Mouse (Mus musculus) MEL (cell line): ENCODE measurements at regions not wholly inside any gene's neighbourhood (a gene's known extent, or its start where the extent isn't known, plus 50 kb on each side); places are given as distances from the start of the nearest gene placed in this dataset.

ENCODE experiments used
- DNase-seq: peaks from one replicate; pipeline ENCODE4 v3.0.0; 2011; ENCODE audit warnings: low read depth, low spot score
- H3K27ac ChIP-seq: 2 replicates; pipeline ENCODE4 v1.5.1; 2012; ENCODE audit warnings: low read depth, mild to moderate bottlenecking, control low read depth, low read length, moderate library complexity; ENCODE audit not compliant: control insufficient read depth
- H3K27me3 ChIP-seq, 2 experiments: fragments of 150-350 bp in 1 of 2; sonication (generic) in 1 of 2; 2 replicates each; pipeline ENCODE4 v1.6.1; 2012; ENCODE audit warnings: low read length in 2 of 2, mild to moderate bottlenecking in 2 of 2, improper control_type of control experiment in 1 of 2, moderate library complexity in 1 of 2; ENCODE audit not compliant: insufficient read depth in 2 of 2, control insufficient read depth in 1 of 2
- H3K36me3 ChIP-seq, 2 experiments: 2 replicates each; pipeline ENCODE4 v1.6.1; 2012 to 2014; ENCODE audit warnings: low read length in 2 of 2, improper control_type of control experiment in 1 of 2, inconsistent platforms in 1 of 2, mild to moderate bottlenecking in 1 of 2; ENCODE audit not compliant: insufficient read depth in 2 of 2, control insufficient read depth in 1 of 2
- H3K4me1 ChIP-seq, 2 experiments: fragments of 150-350 bp in 1 of 2; sonication (generic) in 1 of 2; 2 replicates each; pipeline ENCODE4 v1.6.1; 2012; ENCODE audit warnings: low read length in 2 of 2, improper control_type of control experiment in 1 of 2, mild to moderate bottlenecking in 1 of 2; ENCODE audit not compliant: insufficient read depth in 2 of 2, control insufficient read depth in 1 of 2
- H3K4me3 ChIP-seq, 2 experiments: fragments of 150-350 bp in 1 of 2; sonication (generic) in 1 of 2; 2 replicates each; pipeline ENCODE4 v1.5.1; 2012; ENCODE audit warnings: low read depth in 2 of 2, low read length in 2 of 2, mild to moderate bottlenecking in 2 of 2, moderate library complexity in 2 of 2, control low read depth in 1 of 2, improper control_type of control experiment in 1 of 2; ENCODE audit not compliant: control insufficient read depth in 1 of 2, insufficient read depth in 1 of 2
- H3K79me2 ChIP-seq: 2 replicates; pipeline ENCODE4 v1.6.1; 2012; ENCODE audit warnings: mild to moderate bottlenecking, low read length, moderate library complexity; ENCODE audit not compliant: control insufficient read depth, poor library complexity, insufficient read depth
- H3K9ac ChIP-seq: 2 replicates; pipeline ENCODE4 v1.6.1; 2012; ENCODE audit warnings: low read depth, mild to moderate bottlenecking, control low read depth, low read length, moderate library complexity; ENCODE audit not compliant: control insufficient read depth, poor library complexity, severe bottlenecking
- H3K9me3 ChIP-seq: fragments of 150-350 bp; sonication (generic); replicated peaks from 2 replicates; pipeline ENCODE4 v1.6.1; 2012; ENCODE audit warnings: mild to moderate bottlenecking, low read length, improper control_type of control experiment, moderate library complexity; ENCODE audit not compliant: insufficient read depth
- CHD2 ChIP-seq: IDR thresholded peaks from 2 replicates; pipeline ENCODE4 v1.6.1; 2011; ENCODE audit warnings: low read length, improper control_type of control experiment
- E2F4 ChIP-seq: IDR thresholded peaks from 2 replicates; pipeline ENCODE4 v1.6.1; 2011; ENCODE audit warnings: low read depth, low read length, improper control_type of control experiment, borderline replicate concordance
- EP300 ChIP-seq, 2 experiments: IDR thresholded peaks; 2 replicates each; pipeline ENCODE4 v1.6.1; 2011; ENCODE audit warnings: improper control_type of control experiment in 2 of 2, low read length in 2 of 2, low read depth in 1 of 2, mild to moderate bottlenecking in 1 of 2
- ETS1 ChIP-seq: IDR thresholded peaks from 2 replicates; pipeline ENCODE4 v1.6.1; 2012; ENCODE audit warnings: low read depth, mild to moderate bottlenecking, inconsistent platforms, low read length, improper control_type of control experiment, moderate library complexity
- GATA1 ChIP-seq: IDR thresholded peaks from 2 replicates; pipeline ENCODE4 v1.6.1; 2011; ENCODE audit warnings: low read depth, low read length, improper control_type of control experiment
- HCFC1 ChIP-seq: IDR thresholded peaks from 2 replicates; pipeline ENCODE4 v1.6.1; 2012; ENCODE audit warnings: low read depth, mild to moderate bottlenecking, inconsistent platforms, low read length, improper control_type of control experiment, moderate library complexity
- JUND ChIP-seq: IDR thresholded peaks from 2 replicates; pipeline ENCODE4 v1.6.1; 2011; ENCODE audit warnings: low read depth, mild to moderate bottlenecking, improper control_type of control experiment, low read length
- KAT2A ChIP-seq: conservative IDR thresholded peaks from 2 replicates; pipeline ENCODE4 v1.6.1; 2012; ENCODE audit warnings: low read depth, low read length, improper control_type of control experiment, inconsistent platforms
- MAX ChIP-seq: IDR thresholded peaks from 2 replicates; pipeline ENCODE4 v1.6.1; 2011; ENCODE audit warnings: low read length, improper control_type of control experiment
- MXI1 ChIP-seq: IDR thresholded peaks from 2 replicates; pipeline ENCODE4 v1.6.1; 2011; ENCODE audit warnings: mild to moderate bottlenecking, low read depth, low read length, improper control_type of control experiment
- MYB ChIP-seq: IDR thresholded peaks from 2 replicates; pipeline ENCODE4 v1.6.1; 2011; ENCODE audit warnings: mild to moderate bottlenecking, low read depth, low read length, improper control_type of control experiment
- MYC ChIP-seq: IDR thresholded peaks from 2 replicates; pipeline ENCODE4 v1.6.1; 2011; ENCODE audit warnings: low read depth, mild to moderate bottlenecking, low read length, improper control_type of control experiment, moderate library complexity
- NRF1 ChIP-seq: IDR thresholded peaks from 2 replicates; pipeline ENCODE4 v1.6.1; 2014; ENCODE audit warnings: low read depth, mild to moderate bottlenecking, inconsistent platforms, low read length, improper control_type of control experiment, moderate library complexity; ENCODE audit not compliant: poor library complexity, insufficient read depth, severe bottlenecking
- POLR2AphosphoS2 ChIP-seq: IDR thresholded peaks from 2 replicates; pipeline ENCODE4 v1.6.1; 2011; ENCODE audit warnings: low read length, improper control_type of control experiment
- RAD21 ChIP-seq: IDR thresholded peaks from 2 replicates; pipeline ENCODE4 v1.6.1; 2011; ENCODE audit warnings: mild to moderate bottlenecking, low read depth, low read length, improper control_type of control experiment
- RCOR1 ChIP-seq: IDR thresholded peaks from 2 replicates; pipeline ENCODE4 v1.6.1; 2012; ENCODE audit warnings: low read depth, mild to moderate bottlenecking, inconsistent platforms, low read length, improper control_type of control experiment
- SIN3A ChIP-seq: IDR thresholded peaks from 2 replicates; pipeline ENCODE4 v1.6.1; 2012; ENCODE audit warnings: low read length, improper control_type of control experiment, inconsistent platforms
- SMC3 ChIP-seq: IDR thresholded peaks from 2 replicates; pipeline ENCODE4 v1.6.1; 2011; ENCODE audit warnings: low read depth, low read length, improper control_type of control experiment
- TCF12 ChIP-seq: IDR thresholded peaks from 2 replicates; pipeline ENCODE4 v1.6.1; 2014; ENCODE audit warnings: low read depth, mild to moderate bottlenecking, inconsistent platforms, low read length, improper control_type of control experiment, moderate library complexity
- USF1 ChIP-seq: IDR thresholded peaks from 2 replicates; pipeline ENCODE4 v1.6.1; 2014; ENCODE audit warnings: low read depth, mild to moderate bottlenecking, inconsistent platforms, low read length, improper control_type of control experiment, moderate library complexity
- ZC3H11A ChIP-seq: IDR thresholded peaks from 2 replicates; pipeline ENCODE4 v1.6.1; 2012; ENCODE audit warnings: low read depth, mild to moderate bottlenecking, inconsistent platforms, low read length, improper control_type of control experiment
- ZNF384 ChIP-seq: IDR thresholded peaks from 2 replicates; pipeline ENCODE4 v1.6.1; 2012; ENCODE audit warnings: low read depth, mild to moderate bottlenecking, inconsistent platforms, low read length, improper control_type of control experiment

- no peak for TF ChIP-seq RAD21
- no peak for TF ChIP-seq SMC3
- TF ChIP-seq KAT2A, result no peak
- no peak for TF ChIP-seq TCF12
- no peak for TF ChIP-seq CHD2
- no peak for TF ChIP-seq ZC3H11A
- TF ChIP-seq MYC, result no peak
- TF ChIP-seq ZNF384, result no peak
- TF ChIP-seq MYB, result no peak
- no peak for TF ChIP-seq GATA1
- no peak for TF ChIP-seq MXI1
- TF ChIP-seq ETS1, result no peak
- TF ChIP-seq HCFC1, result no peak
- TF ChIP-seq EP300 (IDR thresholded peaks at IDR 0.05; ENCODE audit: low read depth in 1 of 2, low read length in 2 of 2), result no peak
- TF ChIP-seq NRF1, result no peak
- TF ChIP-seq RCOR1, result no peak
- DNase-seq, result no peak
- no peak overlapping the region for H3K9ac ChIP-seq
- no peaks in the 10 kb centered on the region for H3K4me1 ChIP-seq
- H3K4me3 ChIP-seq, result no peak overlapping the region
- no peak overlapping the region for H3K27ac ChIP-seq
- H3K79me2 ChIP-seq, result no peaks in the 10 kb centered on the region
- H3K36me3 ChIP-seq, result no peaks in the 10 kb centered on the region
- H3K9me3 ChIP-seq, result no peaks in the 10 kb centered on the region
- H3K27me3 ChIP-seq, result no peaks in the 10 kb centered on the region
These were observed 344.1 kb downstream of the Kdm4c start for GRCm38 (mm10) chr4:74586400-74586799.

GRCm38 (mm10) chr4:74587125-74587524, 344.8 kb downstream of the Kdm4c start:
- TF ChIP-seq E2F4 (no peak), MYB (no peak), MAX (no peak), ZNF384 (no peak), GATA1 (no peak), EP300 (IDR thresholded peaks at IDR 0.05; ENCODE audit: low read depth in 1 of 2, low read length in 2 of 2) (no peak), CHD2 (no peak), POLR2AphosphoS2 (no peak), SIN3A (no peak), USF1 (no peak), KAT2A (no peak), JUND (no peak), MYC (no peak)
- TF ChIP-seq, all 39 proteins: peak for 0

More at GRCm38 (mm10) chr4:74587125-74587524, 344.8 kb downstream of the Kdm4c start:
- Histone ChIP-seq H3K4me3 (no peak overlapping the region), H3K27ac (no peak overlapping the region), H3K36me3 (no peaks in the 10 kb centered on the region), H3K79me2 (no peaks in the 10 kb centered on the region), H3K4me1 (no peaks in the 10 kb centered on the region), H3K9me3 (no peaks in the 10 kb centered on the region), H3K9ac (no peak overlapping the region), H3K27me3 (no peaks in the 10 kb centered on the region)
- DNase-seq, result no peak
